11 mouse cellular contexts compared by ENCODE assay signal in the genomic region with DNA sequence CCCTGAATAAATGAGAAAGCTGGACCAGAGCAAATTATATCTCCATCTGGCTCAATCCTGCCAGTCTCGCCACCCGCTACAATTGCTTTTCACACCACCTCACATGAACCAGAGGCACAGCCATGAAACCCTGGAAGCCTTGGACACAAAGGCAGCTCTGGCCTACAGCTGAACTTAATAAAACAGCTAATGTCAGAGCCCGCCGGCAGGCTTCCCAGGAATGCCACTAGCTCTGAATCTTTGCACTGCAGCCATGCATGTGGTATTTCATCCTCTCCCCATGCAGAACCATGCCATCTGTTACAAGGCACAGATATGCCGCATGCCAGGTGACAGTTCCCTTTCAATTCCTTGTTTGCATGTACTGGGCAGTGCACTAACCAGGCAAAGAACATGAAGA.
A peak's percentile ranks its signal among the peaks of the same experiment; 100 is the strongest.
DNase-seq lines count a peak whose midpoint lies in the region; ATAC-seq lines count a peak whose summit lies in the region.
"Had no signal": no experiment of that assay in that cellular context is flagged by ENCODE, and none has a peak within 500 bp of the region (broad histone marks: within the 10 kb centered on the region; RNA-seq: fewer than 3 reads in every experiment).

No protein-coding gene starts in this region.

- H3K27me3 ChIP-seq in limb, embryonic 11.5 days (ENCODE audit: control insufficient read depth, insufficient read depth, low read length): no peaks in the 10 kb centered on the region
- H3K27me3 ChIP-seq: embryonic facial prominence, embryonic 13.5 days; lung, embryonic 15.5 days had no signal

- WGBS in limb, embryonic 11.5 days: 34% methylated on average over 5 of the region's 5 CpGs

- H3K27ac ChIP-seq in limb, embryonic 11.5 days (replicated peaks; ENCODE audit: low read depth, low read length): no peak overlapping the region
- H3K27ac ChIP-seq: embryonic facial prominence, embryonic 13.5 days; lung, embryonic 15.5 days had no signal

- no peak overlapping the region for H3K4me3 ChIP-seq in limb, embryonic 11.5 days (ENCODE audit: low read depth, low read length)
- H3K4me3 ChIP-seq: embryonic facial prominence, embryonic 13.5 days; lung, embryonic 15.5 days had no signal

- H3K36me3 ChIP-seq in limb, embryonic 11.5 days (ENCODE audit: control insufficient read depth, insufficient read depth, low read length): no peaks in the 10 kb centered on the region
- H3K36me3 ChIP-seq: embryonic facial prominence, embryonic 13.5 days; lung, embryonic 15.5 days had no signal

- DNase-seq in layer of hippocampus, postnatal 10 days (ENCODE audit: low spot score in 2 of 2): peak; percentile 13 to 35
- no peak for DNase-seq in layer of hippocampus, adult 11-12 months (ENCODE audit: low spot score)
- peak; percentile 2 for DNase-seq in cerebellum, adult 11 months
- DNase-seq in cerebellum, postnatal 14 days: peak; percentile 87 to 89
- DNase-seq in limb, embryonic 11.5 days (ENCODE audit: low spot score): peak; percentile 64
- no peak for DNase-seq in spleen, postnatal 4 days (ENCODE audit: low spot score in 2 of 2)
- DNase-seq: gastrocnemius, postnatal 25 days; kidney, postnatal 36 days had no signal

- 0 out of 2 replicates have a peak overlapping the region, but pooled peaks have one; percentile 4 for H3K4me2 ChIP-seq in limb, embryonic 11.5 days (ENCODE audit: low read depth, severe bottlenecking)
- H3K4me2 ChIP-seq: embryonic facial prominence, embryonic 13.5 days; lung, embryonic 15.5 days had no signal

- H3K9me3 ChIP-seq in limb, embryonic 11.5 days (ENCODE audit: control insufficient read depth, low read length): no peaks in the 10 kb centered on the region
- H3K9me3 ChIP-seq: embryonic facial prominence, embryonic 13.5 days; lung, embryonic 15.5 days had no signal

- ATAC-seq in limb, embryonic 11.5 days (ENCODE audit: insufficient number of reproducible peaks, low FRiP score, low TSS enrichment, low read depth): peak; percentile 62
- ATAC-seq in megakaryocyte-erythroid progenitor cell, adult 5-6 weeks (replicated peaks; ENCODE audit: low FRiP score, low TSS enrichment, poor library complexity, severe bottlenecking): no peak

- H3K9ac ChIP-seq in limb, embryonic 11.5 days (ENCODE audit: low read length): no peak overlapping the region
- H3K9ac ChIP-seq: embryonic facial prominence, embryonic 13.5 days; lung, embryonic 15.5 days had no signal

- H3K4me1 ChIP-seq in limb, embryonic 11.5 days (ENCODE audit: control insufficient read depth, insufficient read depth, low read length): 0 out of 2 replicates have a peak, but pooled peaks cover 2% of the 10 kb centered on the region
- H3K4me1 ChIP-seq: lung, embryonic 15.5 days had no signal

Comparison
In these comparisons a context has a peak if more than half of its experiments do, and no peak if none do; other contexts are left out.
1. DNase-seq: peak in layer of hippocampus, postnatal 10 days (2 of 2), cerebellum, adult 11 months (single experiment), cerebellum, postnatal 14 days (2 of 2) and limb, embryonic 11.5 days (single experiment); none in layer of hippocampus, adult 11-12 months (single experiment) and spleen, postnatal 4 days (0 of 2).